Mouse (Mus musculus): Measurements from ENCODE around the gene Itpr2. TPM values are rescaled to one million over a fixed set of nuclear protein-coding genes. Genes with fewer than 3 reads are reported as not detected.
A peak's percentile ranks its signal among the peaks of the same experiment; 100 is the strongest.

Gene Itpr2
- polyA plus RNA-seq, 1 experiment from 2014 or later: 10.2 TPM

DNA sequence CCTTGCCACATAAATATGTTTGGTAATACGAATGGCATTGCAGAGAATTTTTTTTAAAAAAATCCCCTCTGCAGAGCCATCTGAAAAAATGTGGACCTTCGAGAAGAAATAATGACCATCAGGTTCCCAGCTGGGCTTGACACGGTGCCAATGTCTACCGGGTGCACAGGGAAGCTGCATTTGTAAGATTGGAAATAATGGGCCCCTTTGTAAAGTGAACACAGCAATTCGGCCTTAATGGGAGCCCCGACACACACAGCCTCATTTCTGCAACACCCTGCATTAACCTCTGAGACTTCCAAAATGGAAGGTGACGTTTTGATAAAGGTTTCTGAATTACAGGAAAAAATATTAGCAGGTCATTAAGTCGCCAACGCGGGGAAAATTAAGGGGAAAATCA, 97.9 kb downstream of the Itpr2 start:
- peak overlapping the region; percentile 27 for H3K4me2 ChIP-seq (replicated peaks)
- peaks cover 37% of the 10 kb centered on the region for H3K4me1 ChIP-seq
- no peaks in the 10 kb centered on the region for H3K27me3 ChIP-seq
- H3K36me3 ChIP-seq: no peaks in the 10 kb centered on the region
- H3K4me3 ChIP-seq: no peak overlapping the region
- H3K27ac ChIP-seq: peak overlapping the region; percentile 44; the same call in 1 of the 2 replicates
- 38% methylated on average over 10 of the region's 10 CpGs for WGBS
- no peak for ATAC-seq (ENCODE audit: low FRiP score, low read depth)
- H3K9ac ChIP-seq: no peak overlapping the region
- H3K9me3 ChIP-seq: no peaks in the 10 kb centered on the region

DNA sequence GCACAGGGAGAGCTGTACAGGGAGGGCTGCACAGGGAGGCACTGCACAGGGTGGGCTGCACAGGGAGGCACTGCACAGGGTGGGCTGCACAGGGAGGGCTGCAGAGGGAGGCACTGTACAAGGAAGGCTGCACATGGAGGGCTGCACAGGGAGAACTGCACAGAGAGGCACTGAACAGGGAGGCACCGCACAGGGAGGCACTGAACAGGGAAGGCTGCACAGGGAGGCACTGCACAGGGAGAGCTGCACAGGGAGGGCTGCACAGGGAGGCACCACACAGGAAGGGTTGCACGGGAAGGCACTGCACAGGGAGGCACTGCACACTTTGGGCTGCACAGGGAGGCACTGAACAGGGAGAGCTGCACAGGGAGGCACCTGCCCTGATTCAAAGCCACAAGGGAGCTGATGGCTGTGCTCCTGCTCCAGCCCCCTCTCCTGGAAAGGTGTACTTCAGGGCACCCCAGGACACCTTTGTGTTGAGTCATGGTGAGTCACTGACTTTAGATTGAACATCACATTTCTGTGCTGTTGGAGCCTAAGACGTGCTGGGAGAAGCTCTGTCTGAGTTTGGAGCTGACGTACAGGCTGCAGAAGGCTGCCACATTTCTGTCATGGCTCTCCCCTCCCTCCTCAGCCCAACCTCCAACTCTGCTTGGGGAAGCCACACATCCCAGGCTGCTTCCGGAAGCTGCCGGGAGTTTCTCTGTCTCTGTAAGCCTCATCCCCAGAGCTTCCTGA, 98.9 kb downstream of the Itpr2 start:
- Histone ChIP-seq H3K9me3 (no peaks in the 10 kb centered on the region), H3K4me2 (replicated peaks) (no peak overlapping the region), H3K4me3 (no peak overlapping the region), H3K36me3 (no peaks in the 10 kb centered on the region), H3K27me3 (no peaks in the 10 kb centered on the region), H3K4me1 (peaks cover 37% of the 10 kb centered on the region), H3K27ac (peak overlapping the region; percentile 33; the same call in 1 of the 2 replicates), H3K9ac (0 out of 2 replicates have a peak overlapping the region, but pooled peaks have one; percentile 4)
- WGBS: 46% methylated on average over 6 of the region's 6 CpGs
- 0 out of 2 replicates have a peak, but pooled peaks have one; percentile 30 for ATAC-seq (ENCODE audit: low FRiP score, low read depth)

DNA sequence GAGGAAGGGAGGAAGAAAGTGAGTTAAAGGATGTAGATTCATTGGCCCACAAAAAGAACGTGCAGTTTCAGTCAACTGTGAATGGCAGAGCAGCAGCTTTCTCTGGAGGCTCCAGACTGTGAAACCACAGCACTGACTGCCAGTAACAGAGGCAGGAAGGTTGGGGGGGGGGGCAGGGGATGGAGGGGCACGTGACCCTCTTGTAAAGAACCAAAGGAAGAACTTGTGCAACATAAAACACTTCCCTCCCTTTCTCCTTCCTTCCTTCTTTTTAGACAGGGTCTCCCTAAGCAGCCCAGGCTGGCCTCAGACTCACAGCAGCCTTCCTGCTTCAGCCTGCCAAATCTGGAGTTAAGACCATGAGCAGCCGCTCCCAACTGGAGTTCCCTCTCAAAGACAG, 104.2 kb downstream of the Itpr2 start:
- no peak overlapping the region for H3K9ac ChIP-seq
- H3K36me3 ChIP-seq: peaks cover 2% of the 10 kb centered on the region; the same call in 1 of the 2 replicates
- WGBS: 69% methylated on average over 3 of the region's 3 CpGs
- peaks cover 33% of the 10 kb centered on the region for H3K4me1 ChIP-seq
- peaks cover 4% of the 10 kb centered on the region; the same call in 1 of the 2 replicates for H3K9me3 ChIP-seq
- ATAC-seq (ENCODE audit: low FRiP score, low read depth): no peak
- no peak overlapping the region for H3K4me3 ChIP-seq
- H3K4me2 ChIP-seq (replicated peaks): no peak overlapping the region
- H3K27ac ChIP-seq: no peak overlapping the region
- no peaks in the 10 kb centered on the region for H3K27me3 ChIP-seq

DNA sequence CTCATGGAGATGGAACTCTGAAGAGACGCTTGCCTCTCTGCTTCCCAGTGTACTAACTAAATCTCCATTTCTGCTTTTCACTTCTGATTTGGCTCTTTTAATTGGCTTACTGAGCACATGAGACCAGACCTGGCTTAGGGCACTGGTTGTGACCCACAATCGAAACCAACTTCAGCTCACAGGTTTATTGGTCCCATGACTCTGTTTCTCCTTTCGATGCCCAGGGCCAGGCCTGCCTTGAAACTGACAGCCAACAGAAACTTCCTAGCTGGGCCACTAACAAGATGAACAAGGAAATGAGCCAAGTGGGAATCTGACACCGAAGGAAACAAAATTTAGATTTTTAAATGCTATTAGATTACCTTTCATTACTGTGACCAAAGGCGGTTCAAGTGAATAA, 105.8 kb downstream of the Itpr2 start:
- 41% methylated on average over 5 of the region's 5 CpGs for WGBS
- no peak overlapping the region for H3K9ac ChIP-seq
- peaks cover 31% of the 10 kb centered on the region for H3K4me1 ChIP-seq
- peak; percentile 70; the same call in 1 of the 2 replicates for ATAC-seq (ENCODE audit: low FRiP score, low read depth)
- H3K4me3 ChIP-seq: no peak overlapping the region
- peaks cover 10% of the 10 kb centered on the region for H3K9me3 ChIP-seq
- H3K4me2 ChIP-seq (replicated peaks): no peak overlapping the region
- H3K36me3 ChIP-seq: peaks cover 5% of the 10 kb centered on the region; the same call in 1 of the 2 replicates
- H3K27ac ChIP-seq: peak overlapping the region; percentile 58; the same call in 1 of the 2 replicates
- H3K27me3 ChIP-seq: no peaks in the 10 kb centered on the region

DNA sequence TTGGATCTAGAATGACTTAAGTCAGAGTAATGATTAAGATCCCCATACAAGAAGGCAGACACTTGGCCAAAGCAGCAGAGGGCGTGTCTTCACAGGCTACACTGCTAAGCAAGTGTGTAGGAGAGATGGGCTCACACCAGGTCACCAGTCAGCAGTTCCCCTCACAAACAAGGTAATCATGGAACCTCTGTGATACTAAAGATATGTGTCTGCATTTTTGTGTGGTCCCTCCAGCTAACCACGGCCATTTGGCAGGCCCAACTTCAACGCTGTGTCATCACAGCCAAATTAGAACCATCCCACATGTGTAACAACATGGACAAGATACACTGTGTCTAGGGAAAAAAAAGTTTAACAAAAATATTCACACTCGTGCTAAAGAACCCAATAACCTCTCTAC, 106.4 kb downstream of the Itpr2 start:
- ATAC-seq (ENCODE audit: low FRiP score, low read depth): no peak
- 83% methylated on average over 4 of the region's 4 CpGs for WGBS
- H3K27ac ChIP-seq: peak overlapping the region; percentile 58; the same call in 1 of the 2 replicates
- H3K27me3 ChIP-seq: no peaks in the 10 kb centered on the region
- no peak overlapping the region for H3K4me3 ChIP-seq
- no peak overlapping the region for H3K4me2 ChIP-seq (replicated peaks)
- H3K9me3 ChIP-seq: peaks cover 10% of the 10 kb centered on the region
- peaks cover 5% of the 10 kb centered on the region; the same call in 1 of the 2 replicates for H3K36me3 ChIP-seq
- peaks cover 29% of the 10 kb centered on the region for H3K4me1 ChIP-seq
- H3K9ac ChIP-seq: no peak overlapping the region

DNA sequence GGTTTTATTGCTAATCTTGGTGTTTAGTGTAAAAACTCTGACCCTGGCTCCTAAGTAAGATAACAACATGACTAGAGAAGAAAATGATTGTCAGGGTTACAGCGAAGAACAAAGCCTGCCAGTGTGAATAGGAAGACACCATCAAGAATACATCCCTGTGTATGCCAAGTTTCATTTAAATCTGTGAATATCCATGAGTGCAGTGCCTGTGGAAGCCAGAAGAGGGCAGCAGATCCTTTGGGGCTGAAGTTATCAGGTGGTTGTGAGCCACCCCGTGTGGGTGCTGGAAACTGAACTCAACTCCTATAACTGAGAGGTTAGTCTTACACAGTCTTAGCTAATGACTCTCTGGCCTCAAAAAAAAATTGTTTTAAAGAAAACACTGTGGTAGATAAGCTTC, 109.8 kb downstream of the Itpr2 start:
- WGBS: 77% methylated on average over 2 of the region's 2 CpGs
- H3K4me3 ChIP-seq: no peak overlapping the region
- H3K27ac ChIP-seq: no peak overlapping the region
- H3K9me3 ChIP-seq: peaks cover 10% of the 10 kb centered on the region
- H3K9ac ChIP-seq: no peak overlapping the region
- peaks cover 5% of the 10 kb centered on the region; the same call in 1 of the 2 replicates for H3K36me3 ChIP-seq
- no peak overlapping the region for H3K4me2 ChIP-seq (replicated peaks)
- ATAC-seq (ENCODE audit: low FRiP score, low read depth): no peak
- H3K4me1 ChIP-seq: peaks cover 21% of the 10 kb centered on the region
- H3K27me3 ChIP-seq: no peaks in the 10 kb centered on the region

DNA sequence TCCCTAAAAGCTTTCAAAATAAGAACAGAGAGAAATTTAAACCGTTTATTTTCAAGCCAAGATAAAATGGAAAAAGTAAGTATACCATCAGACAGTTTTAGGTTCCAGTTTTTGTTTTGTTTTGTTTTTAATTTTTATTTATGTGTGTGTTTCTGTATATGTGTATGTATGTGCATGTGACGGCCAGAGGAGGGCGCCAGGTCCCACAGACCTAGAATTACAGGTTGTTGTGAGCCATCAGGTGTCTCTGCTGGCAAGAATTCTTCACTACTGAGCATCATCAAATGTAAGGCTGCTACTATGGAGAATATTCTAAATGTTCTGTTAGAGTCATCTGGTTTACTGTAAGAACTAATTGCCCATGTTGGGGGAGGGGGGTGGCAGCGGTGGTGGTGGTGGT, 111.9 kb downstream of the Itpr2 start:
- no peak overlapping the region for H3K9ac ChIP-seq
- H3K4me1 ChIP-seq: peaks cover 11% of the 10 kb centered on the region
- H3K9me3 ChIP-seq: peaks cover 10% of the 10 kb centered on the region
- no peak overlapping the region for H3K27ac ChIP-seq
- H3K4me3 ChIP-seq: no peak overlapping the region
- no peaks in the 10 kb centered on the region for H3K27me3 ChIP-seq
- peaks cover 5% of the 10 kb centered on the region; the same call in 1 of the 2 replicates for H3K36me3 ChIP-seq
- ATAC-seq (ENCODE audit: low FRiP score, low read depth): no peak
- no peak overlapping the region for H3K4me2 ChIP-seq (replicated peaks)
- WGBS: 88% methylated on average over 4 of the region's 4 CpGs

DNA sequence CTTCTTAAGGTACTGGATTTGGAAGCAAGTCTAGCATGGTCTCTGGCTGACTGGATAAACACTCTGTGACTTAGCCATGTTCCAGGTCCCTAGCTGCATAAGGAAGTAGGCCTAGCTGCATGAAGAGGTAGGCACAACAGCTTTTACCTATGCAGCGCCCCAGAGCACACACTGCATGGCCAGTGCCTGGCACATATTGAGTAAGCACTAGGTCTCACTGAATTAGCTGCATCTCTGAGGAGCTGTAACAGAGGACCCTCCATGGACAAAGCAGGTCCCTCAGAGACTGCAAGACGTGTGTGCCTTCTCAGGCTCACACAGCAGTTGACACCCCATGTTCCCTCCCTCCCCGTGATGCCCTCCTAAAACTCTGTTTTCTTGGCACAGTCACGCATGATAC, 114.0 kb downstream of the Itpr2 start:
- H3K4me2 ChIP-seq (replicated peaks): no peak overlapping the region
- H3K27ac ChIP-seq: no peak overlapping the region
- no peaks in the 10 kb centered on the region for H3K27me3 ChIP-seq
- no peak overlapping the region for H3K9ac ChIP-seq
- H3K9me3 ChIP-seq: peaks cover 8% of the 10 kb centered on the region
- no peak overlapping the region for H3K4me3 ChIP-seq
- H3K4me1 ChIP-seq: peaks cover 14% of the 10 kb centered on the region
- ATAC-seq (ENCODE audit: low FRiP score, low read depth): no peak
- H3K36me3 ChIP-seq: 0 out of 2 replicates have a peak, but pooled peaks cover 3% of the 10 kb centered on the region
- WGBS: 86% methylated on average over 4 of the region's 4 CpGs

DNA sequence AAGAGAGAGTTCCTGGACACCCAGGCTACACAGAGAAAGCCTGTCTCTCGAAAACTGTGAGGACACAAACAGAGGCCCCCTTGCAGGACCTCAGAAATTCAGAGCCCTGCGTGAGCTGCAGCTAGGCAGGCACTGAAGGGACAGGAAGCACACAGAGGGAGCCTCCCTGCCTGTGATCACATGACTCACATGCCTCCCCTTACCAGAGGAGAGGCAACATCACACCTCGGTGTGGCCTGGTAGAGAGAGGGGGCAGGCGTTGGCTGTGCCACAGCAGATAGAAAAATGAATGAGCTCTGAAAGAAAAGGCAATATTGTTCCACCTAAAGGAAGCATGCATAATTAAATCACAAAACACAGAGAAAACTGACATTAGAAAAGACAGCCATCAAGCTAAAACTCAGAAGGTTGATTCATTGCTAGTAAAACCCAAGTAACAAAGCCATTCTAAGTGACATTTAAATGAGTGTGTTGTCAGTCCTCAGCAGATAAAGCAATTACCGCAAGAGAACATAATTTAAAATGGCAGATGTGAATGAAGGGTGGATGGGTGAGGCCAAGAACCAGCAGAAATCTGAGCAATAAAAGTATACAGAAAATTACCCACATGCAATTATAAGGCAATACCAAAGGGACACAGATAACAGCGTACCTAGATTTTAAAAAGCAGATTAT, 114.8 kb downstream of the Itpr2 start:
- no peak for ATAC-seq (ENCODE audit: low FRiP score, low read depth)
- peaks cover 1% of the 10 kb centered on the region; the same call in 1 of the 2 replicates for H3K9me3 ChIP-seq
- no peak overlapping the region for H3K4me2 ChIP-seq (replicated peaks)
- H3K4me3 ChIP-seq: no peak overlapping the region
- no peak overlapping the region for H3K9ac ChIP-seq
- peaks cover 14% of the 10 kb centered on the region for H3K4me1 ChIP-seq
- WGBS: 38% methylated on average over 6 of the region's 6 CpGs
- no peak overlapping the region for H3K27ac ChIP-seq
- H3K27me3 ChIP-seq: no peaks in the 10 kb centered on the region
- H3K36me3 ChIP-seq: no peaks in the 10 kb centered on the region

DNA sequence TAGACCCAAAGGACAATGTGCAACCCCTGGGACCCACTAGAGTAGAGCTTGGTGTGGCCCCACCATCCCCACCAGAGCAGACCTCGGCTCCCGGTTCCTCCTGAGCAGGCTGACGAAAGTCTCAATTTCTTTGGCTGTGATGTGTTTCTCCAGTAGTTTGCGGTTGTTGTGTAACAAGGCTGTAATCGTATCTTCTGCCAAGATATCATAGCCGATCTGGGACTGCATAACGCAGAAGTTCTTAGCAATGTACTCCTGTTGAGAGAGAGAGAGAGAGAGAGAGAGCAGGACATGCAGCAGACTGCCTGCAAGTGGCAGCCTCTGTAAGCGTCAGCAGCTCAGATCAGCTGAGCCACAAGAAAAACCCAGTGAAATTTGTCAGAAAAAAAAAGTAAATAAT, 122.8 kb downstream of the Itpr2 start:
- Histone ChIP-seq H3K4me1 (0 out of 2 replicates have a peak, but pooled peaks cover 3% of the 10 kb centered on the region), H3K4me2 (replicated peaks) (no peak overlapping the region), H3K27me3 (no peaks in the 10 kb centered on the region), H3K9ac (no peak overlapping the region), H3K9me3 (no peaks in the 10 kb centered on the region), H3K36me3 (peaks cover 8% of the 10 kb centered on the region; the same call in 1 of the 2 replicates), H3K4me3 (no peak overlapping the region), H3K27ac (no peak overlapping the region)
- ATAC-seq (ENCODE audit: low FRiP score, low read depth): no peak
- 84% methylated on average over 8 of the region's 8 CpGs for WGBS

DNA sequence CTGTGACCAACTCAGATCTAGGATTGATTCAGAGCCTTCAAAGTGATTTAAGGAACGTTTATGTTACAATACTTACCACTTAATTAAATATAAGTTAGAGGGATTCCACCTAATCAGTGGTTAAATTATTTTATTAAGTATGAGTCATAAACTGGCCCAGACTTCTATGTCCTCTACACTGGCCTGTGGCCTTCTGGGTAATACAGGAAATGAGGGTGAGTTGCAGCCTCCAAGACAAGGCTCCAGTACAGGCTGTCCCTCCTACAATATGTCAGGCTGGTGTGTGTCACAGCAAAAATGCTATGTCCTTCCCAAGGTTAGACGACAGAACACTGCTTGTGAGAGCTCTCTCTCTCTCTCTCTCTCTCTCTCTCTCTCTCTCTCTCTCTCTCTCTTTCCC, 130.5 kb downstream of the Itpr2 start:
- Histone ChIP-seq H3K36me3 (peaks cover 14% of the 10 kb centered on the region), H3K4me1 (no peaks in the 10 kb centered on the region), H3K27ac (no peak overlapping the region), H3K27me3 (no peaks in the 10 kb centered on the region), H3K4me2 (replicated peaks) (no peak overlapping the region), H3K9me3 (no peaks in the 10 kb centered on the region), H3K4me3 (no peak overlapping the region), H3K9ac (no peak overlapping the region)
- ATAC-seq (ENCODE audit: low FRiP score, low read depth): no peak
- WGBS: 50% methylated on average over 2 of the region's 2 CpGs

DNA sequence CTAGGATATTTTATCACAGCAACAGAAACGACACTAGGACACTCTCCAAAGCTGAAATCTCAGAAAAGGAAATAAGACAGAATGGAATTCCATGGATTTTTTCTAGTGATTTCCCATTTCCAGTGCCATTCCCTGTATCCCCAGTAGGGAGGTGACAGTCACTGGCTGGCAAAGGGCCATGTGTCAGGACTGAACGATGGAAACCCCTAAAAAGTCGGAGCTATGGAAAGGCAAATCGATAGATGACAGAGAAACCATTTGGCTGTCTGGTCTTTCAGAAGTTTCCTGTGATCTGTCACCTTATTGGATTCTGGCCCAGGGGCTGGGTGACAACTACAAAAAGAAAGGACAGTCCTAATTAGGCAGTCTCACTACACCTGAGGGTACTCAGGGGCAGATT, 135.8 kb downstream of the Itpr2 start:
- no peaks in the 10 kb centered on the region for H3K36me3 ChIP-seq
- H3K4me2 ChIP-seq (replicated peaks): no peak overlapping the region
- 78% methylated on average over 4 of the region's 4 CpGs for WGBS
- no peaks in the 10 kb centered on the region for H3K4me1 ChIP-seq
- no peak for ATAC-seq (ENCODE audit: low FRiP score, low read depth)
- no peak overlapping the region for H3K4me3 ChIP-seq
- no peaks in the 10 kb centered on the region for H3K9me3 ChIP-seq
- H3K9ac ChIP-seq: no peak overlapping the region
- H3K27ac ChIP-seq: no peak overlapping the region
- no peaks in the 10 kb centered on the region for H3K27me3 ChIP-seq

All from limb, embryonic 13.5 days (tissue).